Comparison of ENCODE assay signal across 19 mouse cellular contexts in genomic region chr1:37633516-37633915, GRCm38 (mm10).
DNase-seq lines count a peak whose midpoint lies in the region; ATAC-seq and TF ChIP-seq lines count a peak whose summit lies in the region.
"Had no signal": no experiment of that assay in that cellular context is flagged by ENCODE, and none has a peak within 500 bp of the region (broad histone marks: within the 10 kb centered on the region; RNA-seq: fewer than 3 reads in every experiment).

No protein-coding gene starts in this region.

- 0 out of 2 replicates have a peak, but pooled peaks cover 2% of the 10 kb centered on the region for H3K4me1 ChIP-seq in heart, embryonic 10.5 days
- H3K4me1 ChIP-seq in stomach, embryonic 16.5 days (ENCODE audit: control insufficient read depth, insufficient read depth, low read length): no peaks in the 10 kb centered on the region
- no peaks in the 10 kb centered on the region for H3K4me1 ChIP-seq in stomach, postnatal 0 days (replicated peaks; ENCODE audit: control insufficient read depth, insufficient read depth)
- H3K4me1 ChIP-seq in heart, embryonic 16.5 days (ENCODE audit: control insufficient read depth, insufficient read depth, low read length): no peaks in the 10 kb centered on the region
- no peaks in the 10 kb centered on the region for H3K4me1 ChIP-seq in kidney, embryonic 15.5 days
- H3K4me1 ChIP-seq: hindbrain, embryonic 12.5 days had no signal

- H3K4me2 ChIP-seq in stomach, embryonic 16.5 days (ENCODE audit: low read depth, low read length): no peak overlapping the region
- no peak overlapping the region for H3K4me2 ChIP-seq in stomach, postnatal 0 days (replicated peaks; ENCODE audit: low read depth)
- H3K4me2 ChIP-seq in heart, embryonic 16.5 days (ENCODE audit: low read depth, low read length): no peak overlapping the region
- H3K4me2 ChIP-seq in kidney, embryonic 15.5 days: no peak overlapping the region
- H3K4me2 ChIP-seq: embryonic facial prominence, embryonic 13.5 days; forebrain, embryonic 13.5 days; hindbrain, embryonic 12.5 days had no signal

- ATAC-seq in stomach, embryonic 16.5 days (ENCODE audit: insufficient read depth, low FRiP score): no peak
- ATAC-seq in stomach, postnatal 0 days (ENCODE audit: low FRiP score, low TSS enrichment): no peak
- ATAC-seq in heart, embryonic 16.5 days (replicated peaks; ENCODE audit: extremely low read depth, insufficient read depth, low FRiP score): no peak
- ATAC-seq in kidney, embryonic 15.5 days (replicated peaks; ENCODE audit: low FRiP score): no peak
- ATAC-seq: forebrain, embryonic 13.5 days; hindbrain, embryonic 16.5 days; inflammation-experienced regulatory T-cells, adult 6 months; intestine, postnatal 0 days had no signal

- no peaks in the 10 kb centered on the region for H3K9me3 ChIP-seq in heart, embryonic 10.5 days
- H3K9me3 ChIP-seq in stomach, embryonic 16.5 days (replicated peaks; ENCODE audit: control insufficient read depth, low read length): no peaks in the 10 kb centered on the region
- no peaks in the 10 kb centered on the region for H3K9me3 ChIP-seq in stomach, postnatal 0 days (ENCODE audit: control insufficient read depth, low read length)
- no peaks in the 10 kb centered on the region for H3K9me3 ChIP-seq in heart, embryonic 16.5 days (replicated peaks; ENCODE audit: control insufficient read depth, low read length)
- H3K9me3 ChIP-seq in kidney, embryonic 15.5 days (replicated peaks): no peaks in the 10 kb centered on the region
- H3K9me3 ChIP-seq: embryonic facial prominence, embryonic 13.5 days; forebrain, embryonic 13.5 days; hindbrain, embryonic 12.5 days had no signal

- H3K4me3 ChIP-seq in heart, embryonic 10.5 days: no peak overlapping the region
- H3K4me3 ChIP-seq in stomach, embryonic 16.5 days (replicated peaks; ENCODE audit: low read length): no peak overlapping the region
- no peak overlapping the region for H3K4me3 ChIP-seq in stomach, postnatal 0 days (ENCODE audit: low read depth, low read length)
- H3K4me3 ChIP-seq in heart, embryonic 16.5 days (ENCODE audit: low read length): no peak overlapping the region
- no peak overlapping the region for H3K4me3 ChIP-seq in kidney, embryonic 15.5 days (replicated peaks)
- H3K4me3 ChIP-seq: embryonic facial prominence, embryonic 13.5 days; forebrain, embryonic 13.5 days; hindbrain, embryonic 12.5 days had no signal

- no peaks in the 10 kb centered on the region for H3K36me3 ChIP-seq in heart, embryonic 10.5 days
- H3K36me3 ChIP-seq in stomach, embryonic 16.5 days (ENCODE audit: control insufficient read depth, insufficient read depth, low read length): no peaks in the 10 kb centered on the region
- no peaks in the 10 kb centered on the region for H3K36me3 ChIP-seq in stomach, postnatal 0 days (ENCODE audit: control insufficient read depth, insufficient read depth, low read length)
- no peaks in the 10 kb centered on the region for H3K36me3 ChIP-seq in heart, embryonic 16.5 days (ENCODE audit: control insufficient read depth, insufficient read depth)
- H3K36me3 ChIP-seq in kidney, embryonic 15.5 days: no peaks in the 10 kb centered on the region
- H3K36me3 ChIP-seq: embryonic facial prominence, embryonic 13.5 days; hindbrain, embryonic 12.5 days had no signal

- no peak overlapping the region for H3K27ac ChIP-seq in heart, embryonic 10.5 days
- H3K27ac ChIP-seq in stomach, embryonic 16.5 days (ENCODE audit: low read length): peak overlapping the region; percentile 44; the same call in 1 of the 2 replicates
- H3K27ac ChIP-seq in stomach, postnatal 0 days (replicated peaks): no peak overlapping the region; the same call in 1 of the 2 replicates
- H3K27ac ChIP-seq in heart, embryonic 16.5 days (ENCODE audit: low read length): peak overlapping the region; percentile 40
- no peak overlapping the region for H3K27ac ChIP-seq in kidney, embryonic 15.5 days
- H3K27ac ChIP-seq: embryonic facial prominence, embryonic 13.5 days; forebrain, embryonic 13.5 days; hindbrain, embryonic 12.5 days had no signal

- no peak overlapping the region for H3K9ac ChIP-seq in stomach, embryonic 16.5 days (ENCODE audit: low read length)
- H3K9ac ChIP-seq in stomach, postnatal 0 days (ENCODE audit: low read length): no peak overlapping the region
- H3K9ac ChIP-seq in heart, embryonic 16.5 days (ENCODE audit: low read length): no peak overlapping the region
- no peak overlapping the region for H3K9ac ChIP-seq in kidney, embryonic 15.5 days
- H3K9ac ChIP-seq: embryonic facial prominence, embryonic 13.5 days; forebrain, embryonic 13.5 days; hindbrain, embryonic 12.5 days had no signal

- peak; percentile 98 for DNase-seq in heart, adult 11 months
- no peak for DNase-seq in heart, embryonic 10.5 days (ENCODE audit: low spot score)
- no peak for DNase-seq in stomach, postnatal 0 days (ENCODE audit: low spot score)
- peak; percentile 16 for DNase-seq in skeletal muscle tissue, adult 2 months (ENCODE audit: low read depth, low spot score)
- DNase-seq in cerebellum, postnatal 36 days: no peak
- DNase-seq: adrenal gland, postnatal 25 days; cerebellum, adult 2 months; cerebellum, postnatal 14 days; gastrocnemius, postnatal 10 days; kidney, adult 8-10 months had no signal

- TF ChIP-seq EP300 in stomach, postnatal 0 days (optimal IDR thresholded peaks at IDR 0.05): no peak

- 62% methylated on average over 5 of the region's 5 CpGs for WGBS in heart, embryonic 10.5 days
- WGBS in stomach, embryonic 16.5 days: 68% methylated on average over 5 of the region's 5 CpGs
- WGBS in stomach, postnatal 0 days: 54% methylated on average over 5 of the region's 5 CpGs
- 61% methylated on average over 5 of the region's 5 CpGs for WGBS in heart, embryonic 16.5 days
- WGBS in kidney, embryonic 15.5 days: 69% methylated on average over 5 of the region's 5 CpGs

- TF ChIP-seq CTCF in stomach, postnatal 0 days (IDR thresholded peaks at IDR 0.05; ENCODE audit: low read depth): no peak

- H3K27me3 ChIP-seq in heart, embryonic 10.5 days (ENCODE audit: insufficient read depth, poor library complexity, severe bottlenecking): peaks cover 3% of the 10 kb centered on the region; the same call in 1 of the 2 replicates
- no peaks in the 10 kb centered on the region for H3K27me3 ChIP-seq in stomach, embryonic 16.5 days (ENCODE audit: control insufficient read depth, insufficient read depth, low read length)
- H3K27me3 ChIP-seq in stomach, postnatal 0 days (ENCODE audit: control insufficient read depth, insufficient read depth, low read length): no peaks in the 10 kb centered on the region
- H3K27me3 ChIP-seq in heart, embryonic 16.5 days (ENCODE audit: control insufficient read depth, insufficient read depth, low read length): no peaks in the 10 kb centered on the region
- H3K27me3 ChIP-seq in kidney, embryonic 15.5 days: 0 out of 2 replicates have a peak, but pooled peaks cover 3% of the 10 kb centered on the region
- H3K27me3 ChIP-seq: embryonic facial prominence, embryonic 13.5 days; forebrain, embryonic 13.5 days; hindbrain, embryonic 12.5 days had no signal

Comparison
In these comparisons a context has a peak if more than half of its experiments do, and no peak if none do; other contexts are left out.
1. DNase-seq: peak in heart, adult 11 months (single experiment) and skeletal muscle tissue, adult 2 months (single experiment); none in heart, embryonic 10.5 days (single experiment), stomach, postnatal 0 days (single experiment) and cerebellum, postnatal 36 days (0 of 2).
2. H3K27ac ChIP-seq: peak in stomach, embryonic 16.5 days (single experiment) and heart, embryonic 16.5 days (single experiment); none in heart, embryonic 10.5 days (single experiment), stomach, postnatal 0 days (single experiment) and kidney, embryonic 15.5 days (single experiment).